Mouse (Mus musculus) MEL (cell line): ENCODE measurements around the gene Pde4dip. TPM values are rescaled to one million over a fixed set of nuclear protein-coding genes. Genes with fewer than 3 reads are reported as not detected.

ENCODE experiments used
- DNase-seq: peaks from one replicate; pipeline ENCODE4 v3.0.0; 2011; ENCODE audit warnings: low read depth, low spot score
- H3K27ac ChIP-seq: 2 replicates; pipeline ENCODE4 v1.5.1; 2012; ENCODE audit warnings: low read depth, mild to moderate bottlenecking, control low read depth, low read length, moderate library complexity; ENCODE audit not compliant: control insufficient read depth
- H3K27me3 ChIP-seq, 2 experiments: fragments of 150-350 bp in 1 of 2; sonication (generic) in 1 of 2; 2 replicates each; pipeline ENCODE4 v1.6.1; 2012; ENCODE audit warnings: low read length in 2 of 2, mild to moderate bottlenecking in 2 of 2, improper control_type of control experiment in 1 of 2, moderate library complexity in 1 of 2; ENCODE audit not compliant: insufficient read depth in 2 of 2, control insufficient read depth in 1 of 2
- H3K36me3 ChIP-seq, 2 experiments: 2 replicates each; pipeline ENCODE4 v1.6.1; 2012 to 2014; ENCODE audit warnings: low read length in 2 of 2, improper control_type of control experiment in 1 of 2, inconsistent platforms in 1 of 2, mild to moderate bottlenecking in 1 of 2; ENCODE audit not compliant: insufficient read depth in 2 of 2, control insufficient read depth in 1 of 2
- H3K4me1 ChIP-seq, 2 experiments: fragments of 150-350 bp in 1 of 2; sonication (generic) in 1 of 2; 2 replicates each; pipeline ENCODE4 v1.6.1; 2012; ENCODE audit warnings: low read length in 2 of 2, improper control_type of control experiment in 1 of 2, mild to moderate bottlenecking in 1 of 2; ENCODE audit not compliant: insufficient read depth in 2 of 2, control insufficient read depth in 1 of 2
- H3K4me3 ChIP-seq, 2 experiments: fragments of 150-350 bp in 1 of 2; sonication (generic) in 1 of 2; 2 replicates each; pipeline ENCODE4 v1.5.1; 2012; ENCODE audit warnings: low read depth in 2 of 2, low read length in 2 of 2, mild to moderate bottlenecking in 2 of 2, moderate library complexity in 2 of 2, control low read depth in 1 of 2, improper control_type of control experiment in 1 of 2; ENCODE audit not compliant: control insufficient read depth in 1 of 2, insufficient read depth in 1 of 2
- H3K79me2 ChIP-seq: 2 replicates; pipeline ENCODE4 v1.6.1; 2012; ENCODE audit warnings: mild to moderate bottlenecking, low read length, moderate library complexity; ENCODE audit not compliant: control insufficient read depth, poor library complexity, insufficient read depth
- H3K9ac ChIP-seq: 2 replicates; pipeline ENCODE4 v1.6.1; 2012; ENCODE audit warnings: low read depth, mild to moderate bottlenecking, control low read depth, low read length, moderate library complexity; ENCODE audit not compliant: control insufficient read depth, poor library complexity, severe bottlenecking
- H3K9me3 ChIP-seq: fragments of 150-350 bp; sonication (generic); replicated peaks from 2 replicates; pipeline ENCODE4 v1.6.1; 2012; ENCODE audit warnings: mild to moderate bottlenecking, low read length, improper control_type of control experiment, moderate library complexity; ENCODE audit not compliant: insufficient read depth
- BHLHE40 ChIP-seq: IDR thresholded peaks from 2 replicates; pipeline ENCODE4 v1.6.1; 2012; ENCODE audit warnings: low read depth, mild to moderate bottlenecking, inconsistent platforms, low read length, improper control_type of control experiment, borderline replicate concordance
- CHD1 ChIP-seq: IDR thresholded peaks from 2 replicates; pipeline ENCODE4 v1.6.1; 2012; ENCODE audit warnings: low read depth, mild to moderate bottlenecking, inconsistent platforms, low read length, improper control_type of control experiment
- CHD2 ChIP-seq: IDR thresholded peaks from 2 replicates; pipeline ENCODE4 v1.6.1; 2011; ENCODE audit warnings: low read length, improper control_type of control experiment
- CTCF ChIP-seq, 3 experiments: IDR thresholded peaks in 2 of 3; conservative IDR thresholded peaks in 1 of 3; 2 replicates each; pipeline ENCODE4 v1.5.1; 2011 to 2012; ENCODE audit warnings: low read length in 3 of 3, low read depth in 2 of 3, mild to moderate bottlenecking in 2 of 3, improper control_type of control experiment in 1 of 3, inconsistent platforms in 1 of 3, mixed read lengths in 1 of 3, moderate library complexity in 1 of 3; ENCODE audit not compliant: control insufficient read depth in 1 of 3, insufficient read depth in 1 of 3, poor library complexity in 1 of 3, severe bottlenecking in 1 of 3
- E2F4 ChIP-seq: IDR thresholded peaks from 2 replicates; pipeline ENCODE4 v1.6.1; 2011; ENCODE audit warnings: low read depth, low read length, improper control_type of control experiment, borderline replicate concordance
- ELF1 ChIP-seq: IDR thresholded peaks from 2 replicates; pipeline ENCODE4 v1.6.1; 2014; ENCODE audit warnings: low read depth, mild to moderate bottlenecking, inconsistent platforms, low read length, improper control_type of control experiment, moderate library complexity
- EP300 ChIP-seq, 2 experiments: IDR thresholded peaks; 2 replicates each; pipeline ENCODE4 v1.6.1; 2011; ENCODE audit warnings: improper control_type of control experiment in 2 of 2, low read length in 2 of 2, low read depth in 1 of 2, mild to moderate bottlenecking in 1 of 2
- ETS1 ChIP-seq: IDR thresholded peaks from 2 replicates; pipeline ENCODE4 v1.6.1; 2012; ENCODE audit warnings: low read depth, mild to moderate bottlenecking, inconsistent platforms, low read length, improper control_type of control experiment, moderate library complexity
- GATA1 ChIP-seq: IDR thresholded peaks from 2 replicates; pipeline ENCODE4 v1.6.1; 2011; ENCODE audit warnings: low read depth, low read length, improper control_type of control experiment
- HCFC1 ChIP-seq: IDR thresholded peaks from 2 replicates; pipeline ENCODE4 v1.6.1; 2012; ENCODE audit warnings: low read depth, mild to moderate bottlenecking, inconsistent platforms, low read length, improper control_type of control experiment, moderate library complexity
- KAT2A ChIP-seq: conservative IDR thresholded peaks from 2 replicates; pipeline ENCODE4 v1.6.1; 2012; ENCODE audit warnings: low read depth, low read length, improper control_type of control experiment, inconsistent platforms
- MAFK ChIP-seq: IDR thresholded peaks from 2 replicates; pipeline ENCODE4 v1.6.1; 2011; ENCODE audit warnings: low read depth, mild to moderate bottlenecking, low read length, improper control_type of control experiment, borderline replicate concordance
- MAX ChIP-seq: IDR thresholded peaks from 2 replicates; pipeline ENCODE4 v1.6.1; 2011; ENCODE audit warnings: low read length, improper control_type of control experiment
- MXI1 ChIP-seq: IDR thresholded peaks from 2 replicates; pipeline ENCODE4 v1.6.1; 2011; ENCODE audit warnings: mild to moderate bottlenecking, low read depth, low read length, improper control_type of control experiment
- NELFE ChIP-seq: IDR thresholded peaks from 2 replicates; pipeline ENCODE4 v1.6.1; 2011; ENCODE audit warnings: low read depth, low read length, improper control_type of control experiment
- POLR2A ChIP-seq, 2 experiments: IDR thresholded peaks; 2 replicates each; pipeline ENCODE4 v1.6.1; 2011 to 2012; ENCODE audit warnings: low read length in 2 of 2, mild to moderate bottlenecking in 2 of 2, control low read depth in 1 of 2, improper control_type of control experiment in 1 of 2, low read depth in 1 of 2, moderate library complexity in 1 of 2; ENCODE audit not compliant: control insufficient read depth in 1 of 2, insufficient read depth in 1 of 2, poor library complexity in 1 of 2
- POLR2AphosphoS2 ChIP-seq: IDR thresholded peaks from 2 replicates; pipeline ENCODE4 v1.6.1; 2011; ENCODE audit warnings: low read length, improper control_type of control experiment
- RAD21 ChIP-seq: IDR thresholded peaks from 2 replicates; pipeline ENCODE4 v1.6.1; 2011; ENCODE audit warnings: mild to moderate bottlenecking, low read depth, low read length, improper control_type of control experiment
- RCOR1 ChIP-seq: IDR thresholded peaks from 2 replicates; pipeline ENCODE4 v1.6.1; 2012; ENCODE audit warnings: low read depth, mild to moderate bottlenecking, inconsistent platforms, low read length, improper control_type of control experiment
- SMC3 ChIP-seq: IDR thresholded peaks from 2 replicates; pipeline ENCODE4 v1.6.1; 2011; ENCODE audit warnings: low read depth, low read length, improper control_type of control experiment
- TAL1 ChIP-seq: IDR thresholded peaks from 2 replicates; pipeline ENCODE4 v1.6.1; 2012; ENCODE audit warnings: mild to moderate bottlenecking, inconsistent platforms, low read length, moderate library complexity, mixed read lengths
- TCF12 ChIP-seq: IDR thresholded peaks from 2 replicates; pipeline ENCODE4 v1.6.1; 2014; ENCODE audit warnings: low read depth, mild to moderate bottlenecking, inconsistent platforms, low read length, improper control_type of control experiment, moderate library complexity
- UBTF ChIP-seq: IDR thresholded peaks from 2 replicates; pipeline ENCODE4 v1.6.1; 2012; ENCODE audit warnings: low read depth, mild to moderate bottlenecking, inconsistent platforms, low read length, improper control_type of control experiment, moderate library complexity, borderline replicate concordance; ENCODE audit not compliant: insufficient read depth
- USF1 ChIP-seq: IDR thresholded peaks from 2 replicates; pipeline ENCODE4 v1.6.1; 2014; ENCODE audit warnings: low read depth, mild to moderate bottlenecking, inconsistent platforms, low read length, improper control_type of control experiment, moderate library complexity
- ZKSCAN1 ChIP-seq: IDR thresholded peaks from 2 replicates; pipeline ENCODE4 v1.6.1; 2012; ENCODE audit warnings: low read depth, mild to moderate bottlenecking, inconsistent platforms, low read length, improper control_type of control experiment, moderate library complexity
- ZMIZ1 ChIP-seq: IDR thresholded peaks from 2 replicates; pipeline ENCODE4 v1.6.1; 2012; ENCODE audit warnings: low read depth, mild to moderate bottlenecking, inconsistent platforms, low read length, improper control_type of control experiment, moderate library complexity
- ZNF384 ChIP-seq: IDR thresholded peaks from 2 replicates; pipeline ENCODE4 v1.6.1; 2012; ENCODE audit warnings: low read depth, mild to moderate bottlenecking, inconsistent platforms, low read length, improper control_type of control experiment
- polyA plus RNA-seq, 2 experiments: library from polyadenylated mRNA; stranded (reverse) in 1 of 2; unstranded in 1 of 2; fragments of >175 nt in 1 of 2; fragments of >200 nt in 1 of 2; gene quantifications; 2 replicates each; pipeline versions ENCODE4 v1.2.1 to v1.2.4; 2012; ENCODE audit warnings: low replicate concordance in 2 of 2, low read depth in 1 of 2; ENCODE audit not compliant: insufficient read length in 2 of 2, insufficient read depth in 1 of 2, missing spikeins in 1 of 2
- total RNA-seq: library from RNA; depleted of rRNA; stranded (reverse); fragments of 300-350 nt; gene quantifications from 2 replicates; pipeline ENCODE4 v1.2.3, GENCODE M21; 2012

Gene Pde4dip
- total and polyA plus RNA-seq, 3 experiments = 47.6 to 52.4 TPM; not detected in 1

DNA sequence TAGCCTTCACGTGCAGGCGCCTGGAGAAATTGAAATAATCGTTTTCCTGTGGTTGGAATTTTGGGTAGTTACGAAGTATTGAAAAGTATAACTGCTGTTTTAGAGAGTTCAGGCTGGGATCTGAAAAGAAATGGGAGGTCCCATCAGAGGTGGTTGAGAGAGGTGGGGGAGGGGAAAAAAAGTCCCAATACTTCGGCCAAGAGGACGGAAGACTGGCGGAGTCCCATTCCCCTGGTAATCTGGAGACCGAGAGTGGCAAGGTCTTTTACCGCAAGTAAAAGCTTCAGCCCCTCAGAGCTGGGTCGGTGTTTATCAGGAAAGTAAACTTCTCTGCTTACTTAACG lies 206.4 kb downstream of the Pde4dip start:
- H3K9me3 ChIP-seq = no peaks in the 10 kb centered on the region
- H3K36me3 ChIP-seq = peaks cover 0 to 5% of the 10 kb centered on the region in 2 experiments; a peak in 2 of 4 replicates
- H3K27me3 ChIP-seq = no peaks in the 10 kb centered on the region
- H3K4me1 ChIP-seq = peaks cover 2 to 12% of the 10 kb centered on the region in 2 experiments; a peak in 3 of 4 replicates
- TF ChIP-seq GATA1 = no peak
- TF ChIP-seq CHD2 = peak; percentile 48; the same call in 1 of the 2 replicates
- 0 out of 2 replicates have a peak, but pooled peaks have one; percentile 27 for TF ChIP-seq MAX
- TF ChIP-seq EP300 (IDR thresholded peaks at IDR 0.05; ENCODE audit: low read depth in 1 of 2, low read length in 2 of 2) = 0 out of 4 replicates have a peak, but pooled peaks of 1 of the 2 experiments have one; percentile 3
- TF ChIP-seq ZMIZ1 = 0 out of 2 replicates have a peak, but pooled peaks have one; percentile 10
- no peak for TF ChIP-seq KAT2A
- TF ChIP-seq BHLHE40 = no peak
- TF ChIP-seq MXI1 = no peak; the same call in 1 of the 2 replicates
- TF ChIP-seq POLR2A (IDR thresholded peaks at IDR 0.05; ENCODE audit: control insufficient read depth in 1 of 2, insufficient read depth in 1 of 2, low read depth in 1 of 2, low read length in 2 of 2, poor library complexity in 1 of 2) = no peak
- TF ChIP-seq TAL1 = no peak
- TF ChIP-seq RAD21 = no peak
- TF ChIP-seq ETS1 = peak; percentile 8; the same call in 1 of the 2 replicates
- 0 out of 2 replicates have a peak, but pooled peaks have one; percentile 2 for TF ChIP-seq ZKSCAN1
- TF ChIP-seq POLR2AphosphoS2 = no peak
- H3K4me3 ChIP-seq = peak overlapping the region; percentile 67 to 80
- peak overlapping the region; percentile 72 for H3K9ac ChIP-seq
- no peaks in the 10 kb centered on the region; the same call in 1 of the 2 replicates for H3K79me2 ChIP-seq
- DNase-seq = peak; percentile 86
- H3K27ac ChIP-seq = peak overlapping the region; percentile 64

DNA sequence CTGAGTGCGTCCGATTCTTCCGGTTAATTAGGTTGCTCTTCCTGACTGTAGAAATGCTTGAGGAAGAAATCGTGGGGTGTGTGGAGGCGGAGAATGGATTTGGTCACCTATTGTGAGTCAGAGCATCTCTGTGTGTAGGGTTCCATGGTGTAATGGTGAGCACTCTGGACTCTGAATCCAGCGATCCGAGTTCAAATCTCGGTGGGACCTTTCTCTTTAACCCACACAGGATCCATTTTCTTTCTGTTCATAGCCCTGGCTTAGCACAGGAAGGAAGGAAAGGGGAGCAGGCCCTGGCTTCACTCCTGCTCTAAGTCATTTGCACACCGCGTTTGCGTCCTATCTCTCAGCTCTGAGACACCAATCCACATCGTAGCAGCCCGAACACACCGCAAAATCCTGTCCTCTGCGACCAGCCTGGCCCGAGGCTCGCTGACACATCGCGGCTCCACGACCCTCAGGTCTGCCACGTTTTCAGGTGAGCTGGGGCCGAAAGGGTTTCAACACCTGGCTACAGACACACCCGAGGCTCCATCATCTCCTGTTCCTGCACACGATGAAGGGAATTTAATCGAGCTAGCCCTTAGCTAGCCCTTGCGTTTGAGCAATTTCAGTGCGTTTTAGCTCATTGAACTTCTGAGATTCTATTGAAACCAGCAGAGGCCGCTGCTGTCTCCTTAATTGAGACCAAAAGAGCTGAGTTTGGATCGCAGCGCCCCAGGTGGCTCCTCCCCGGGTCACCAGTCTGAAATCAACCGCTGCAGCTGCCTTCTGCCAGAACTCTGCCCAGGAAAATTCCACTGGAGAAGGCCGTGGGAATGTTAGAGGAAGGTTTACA lies 207.0 kb downstream of the Pde4dip start:
- Histone ChIP-seq H3K4me1 (peaks cover 2 to 12% of the 10 kb centered on the region in 2 experiments; a peak in 3 of 4 replicates), H3K4me3 (peak overlapping the region; percentile 67 to 80), H3K79me2 (no peaks in the 10 kb centered on the region; the same call in 1 of the 2 replicates), H3K36me3 (peaks cover 0 to 5% of the 10 kb centered on the region in 2 experiments; a peak in 2 of 4 replicates), H3K9ac (peak overlapping the region; percentile 72), H3K27ac (peak overlapping the region; percentile 68), H3K9me3 (no peaks in the 10 kb centered on the region), H3K27me3 (no peaks in the 10 kb centered on the region)
- DNase-seq = peak; percentile 96
- TF ChIP-seq NELFE (0 out of 2 replicates have a peak, but pooled peaks have one; percentile 11), UBTF (peak; percentile 84; the same call in 1 of the 2 replicates), ETS1 (peak; percentile 23; the same call in 1 of the 2 replicates), ZMIZ1 (peak; percentile 38; the same call in 1 of the 2 replicates), BHLHE40 (0 out of 2 replicates have a peak, but pooled peaks have one; percentile 57), ELF1 (peak; percentile 50), CHD1 (no peak), GATA1 (peak; percentile 42; the same call in 1 of the 2 replicates), CTCF (IDR thresholded peaks at IDR 0.05 in 2 of 3, conservative IDR thresholded peaks at IDR 0.05 in 1 of 3; ENCODE audit: control insufficient read depth in 1 of 3, insufficient read depth in 1 of 3, low read depth in 2 of 3, low read length in 3 of 3, poor library complexity in 1 of 3, severe bottlenecking in 1 of 3) (peak; percentile 63 to 99 (median 86)), MXI1 (no peak; the same call in 1 of the 2 replicates), MAFK (peak; percentile 96), RCOR1 (peak; percentile 10; the same call in 1 of the 2 replicates), ZNF384 (no peak), EP300 (IDR thresholded peaks at IDR 0.05; ENCODE audit: low read depth in 1 of 2, low read length in 2 of 2) (peak in 1 of 2 experiments; percentile 30; a peak in 1 of 4 replicates), RAD21 (peak; percentile 98), USF1 (no peak), TCF12 (peak; percentile 29), E2F4 (no peak), SMC3 (peak; percentile 90), KAT2A (no peak; the same call in 1 of the 2 replicates), HCFC1 (peak; percentile 58; the same call in 1 of the 2 replicates)
